In the genomic region with DNA sequence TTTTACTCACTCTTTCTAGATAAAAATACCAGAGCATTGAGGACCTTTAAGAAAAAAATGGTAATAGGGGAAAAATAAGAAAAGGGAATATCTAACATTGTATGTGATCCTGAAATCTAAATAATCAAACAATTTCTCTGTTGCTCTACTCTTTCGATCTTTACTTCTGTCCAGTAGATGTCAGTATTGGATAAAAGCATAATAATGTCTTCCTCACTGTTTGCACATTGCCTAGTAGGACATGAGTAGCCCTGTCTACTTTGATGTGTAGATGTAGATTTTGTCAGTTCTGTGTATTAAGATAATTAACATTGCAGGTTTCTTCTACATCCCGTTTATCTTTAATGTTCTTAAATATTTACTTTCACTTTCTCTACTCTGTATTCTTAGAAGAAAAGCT, we compare ENCODE assay signal across 11 mouse cellular contexts.
A peak's percentile ranks its signal among the peaks of the same experiment; 100 is the strongest.
DNase-seq lines count a peak whose midpoint lies in the region; ATAC-seq and TF ChIP-seq lines count a peak whose summit lies in the region.
"Had no signal": no experiment of that assay in that cellular context is flagged by ENCODE, and none has a peak within 500 bp of the region (broad histone marks: within the 10 kb centered on the region; RNA-seq: fewer than 3 reads in every experiment).

No protein-coding gene starts in this region.

- WGBS in cerebellum, adult 2 months, result 62% methylated on average over 2 of the region's 2 CpGs
- whole genome bisulfite sequencing in midbrain, embryonic 15.5 days, result 52% methylated on average over 2 of the region's 2 CpGs

- DNase-seq in cerebellum, adult 2 months, result no peak
- DNase-seq in cerebellum, adult 8-10 months, result no peak
- DNase-seq in layer of hippocampus, adult 9-10 months (ENCODE audit: low spot score), result peak; percentile 36
- DNase-seq in layer of hippocampus, adult 11-12 months (ENCODE audit: low spot score), result no peak
- peak; percentile 67 for DNase-seq in brain, embryonic 14.5 days (ENCODE audit: low read depth)
- no peak for DNase-seq in yolk sac, embryonic 10.5 days (ENCODE audit: low spot score)
- DNase-seq: layer of hippocampus, adult 9-11 months; liver had no signal

- no peak overlapping the region for H3K27ac ChIP-seq in cerebellum, adult 2 months (ENCODE audit: insufficient read depth, low read length)
- H3K27ac ChIP-seq in midbrain, embryonic 15.5 days, result no peak overlapping the region
- H3K27ac ChIP-seq: embryonic facial prominence, embryonic 15.5 days had no signal

- ATAC-seq in midbrain, embryonic 15.5 days (replicated peaks), result peak; percentile 88
- ATAC-seq in megakaryocyte, adult 5-6 weeks (ENCODE audit: poor library complexity, severe bottlenecking), result no peak

- no peak for TF ChIP-seq POLR2A in cerebellum, adult 2 months (IDR thresholded peaks at IDR 0.05; ENCODE audit: borderline replicate concordance, insufficient read depth, low read length)
- no peak for TF ChIP-seq POLR2A in brain, embryonic 14.5 days (IDR thresholded peaks at IDR 0.05; ENCODE audit: borderline replicate concordance, extremely low read depth, insufficient read depth, insufficient read length, poor library complexity, severe bottlenecking)

- no peaks in the 10 kb centered on the region for H3K27me3 ChIP-seq in cerebellum, adult 2 months (ENCODE audit: control insufficient read depth, insufficient read depth, low read length)
- H3K27me3 ChIP-seq in midbrain, embryonic 15.5 days (replicated peaks), result no peaks in the 10 kb centered on the region
- H3K27me3 ChIP-seq: embryonic facial prominence, embryonic 15.5 days had no signal

- H3K4me3 ChIP-seq in cerebellum, adult 2 months (replicated peaks; ENCODE audit: insufficient read depth, low read depth, low read length), result no peak overlapping the region
- H3K4me3 ChIP-seq in midbrain, embryonic 15.5 days, result no peak overlapping the region
- H3K4me3 ChIP-seq: embryonic facial prominence, embryonic 15.5 days had no signal

- H3K4me1 ChIP-seq in cerebellum, adult 2 months (ENCODE audit: control insufficient read depth, insufficient read depth, low read length), result no peaks in the 10 kb centered on the region
- no peaks in the 10 kb centered on the region for H3K4me1 ChIP-seq in midbrain, embryonic 15.5 days
- H3K4me1 ChIP-seq: embryonic facial prominence, embryonic 15.5 days had no signal

- no peaks in the 10 kb centered on the region for H3K9me3 ChIP-seq in midbrain, embryonic 15.5 days
- H3K9me3 ChIP-seq: embryonic facial prominence, embryonic 15.5 days had no signal

- H3K9ac ChIP-seq in midbrain, embryonic 15.5 days, result no peak overlapping the region
- H3K9ac ChIP-seq: embryonic facial prominence, embryonic 15.5 days had no signal

- H3K36me3 ChIP-seq in midbrain, embryonic 15.5 days (replicated peaks), result no peaks in the 10 kb centered on the region
- H3K36me3 ChIP-seq: embryonic facial prominence, embryonic 15.5 days had no signal

- H3K4me2 ChIP-seq in midbrain, embryonic 15.5 days, result no peak overlapping the region
- H3K4me2 ChIP-seq: embryonic facial prominence, embryonic 15.5 days had no signal

- 0 out of 2 replicates have a peak, but pooled peaks have one; percentile 8 for TF ChIP-seq CTCF in cerebellum, adult 2 months (IDR thresholded peaks at IDR 0.05; ENCODE audit: borderline replicate concordance, insufficient read depth, low read depth, low read length)
- TF ChIP-seq CTCF in brain, embryonic 14.5 days (IDR thresholded peaks at IDR 0.05; ENCODE audit: borderline replicate concordance, extremely low read depth, insufficient read depth, insufficient read length), result 0 out of 2 replicates have a peak, but pooled peaks have one; percentile 4

Comparison
In these comparisons a context has a peak if more than half of its experiments do, and no peak if none do; other contexts are left out.
1. DNase-seq: peak in layer of hippocampus, adult 9-10 months (single experiment) and brain, embryonic 14.5 days (single experiment); none in cerebellum, adult 2 months (0 of 2), cerebellum, adult 8-10 months (single experiment), layer of hippocampus, adult 11-12 months (single experiment) and yolk sac, embryonic 10.5 days (single experiment).